Mouse (Mus musculus): ENCODE data around the gene Prrg3.

- no peak for TF ChIP-seq CTCF (IDR thresholded peaks at IDR 0.05; ENCODE audit: control insufficient read depth, insufficient read depth, low read length)
- no peak for TF ChIP-seq POLR2A (IDR thresholded peaks at IDR 0.05; ENCODE audit: borderline replicate concordance, control insufficient read depth, low read depth, low read length)
Measured at GRCm38 (mm10) chrX:71963275-71963912, 970 bp downstream of the Prrg3 start.

Measured in bone marrow, adult 2 months (tissue).